8 mouse cellular contexts compared by ENCODE assay signal in the genomic region with DNA sequence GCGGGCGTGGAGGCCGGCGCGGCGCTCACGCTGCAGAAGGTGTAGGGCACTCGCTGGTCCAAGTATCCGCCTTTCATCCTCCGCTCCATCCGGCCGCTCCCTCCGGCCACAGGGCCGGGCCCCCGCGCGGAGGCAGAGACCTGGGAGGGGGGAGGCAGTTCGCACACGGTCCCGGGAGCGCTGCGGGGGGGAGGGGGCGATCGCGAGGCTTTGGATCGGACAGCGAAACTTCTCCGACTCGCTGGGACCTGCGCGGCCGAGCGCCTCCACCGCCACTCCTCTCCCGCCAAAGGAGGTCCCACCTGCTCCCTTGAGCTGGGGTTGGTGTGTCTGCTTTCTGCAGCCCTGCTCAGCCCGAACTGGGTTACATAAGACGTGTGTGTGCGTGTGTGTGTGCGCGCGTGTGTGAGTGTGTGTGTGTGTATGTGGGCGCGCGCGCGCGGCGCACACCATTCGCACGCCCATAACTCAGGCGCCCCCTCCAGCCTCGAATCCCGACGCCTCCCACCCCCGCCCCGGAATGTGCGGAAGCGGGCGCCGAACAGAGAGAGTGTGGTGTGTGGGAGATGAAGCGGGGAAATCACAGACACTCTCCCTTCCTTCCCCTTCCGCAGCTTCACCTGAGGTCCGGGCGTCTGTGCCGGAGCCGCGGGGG. TPM values are rescaled to one million over a fixed set of nuclear protein-coding genes. Genes with fewer than 3 reads are reported as not detected.
DNase-seq lines count a peak whose midpoint lies in the region; ATAC-seq lines count a peak whose summit lies in the region.

No protein-coding gene starts in this region.

- H3K9ac ChIP-seq in limb, embryonic 13.5 days: peak overlapping the region; percentile 73
- peak overlapping the region; percentile 56 for H3K9ac ChIP-seq in neural tube, embryonic 11.5 days (ENCODE audit: low read length)

- H3K4me1 ChIP-seq in hindbrain, embryonic 10.5 days (replicated peaks): peaks cover 36% of the 10 kb centered on the region
- H3K4me1 ChIP-seq in limb, embryonic 13.5 days: peaks cover 23% of the 10 kb centered on the region
- peaks cover 17% of the 10 kb centered on the region for H3K4me1 ChIP-seq in neural tube, embryonic 11.5 days (ENCODE audit: control insufficient read depth, insufficient read depth, low read length)

- no peaks in the 10 kb centered on the region for H3K36me3 ChIP-seq in hindbrain, embryonic 10.5 days
- no peaks in the 10 kb centered on the region for H3K36me3 ChIP-seq in limb, embryonic 13.5 days
- H3K36me3 ChIP-seq in neural tube, embryonic 11.5 days (ENCODE audit: control insufficient read depth, insufficient read depth, low read length): no peaks in the 10 kb centered on the region

- WGBS in hindbrain, embryonic 10.5 days: under 1% methylated on average over 67 of the region's 67 CpGs
- under 1% methylated on average over 51 of the region's 67 CpGs for WGBS in limb, embryonic 13.5 days
- WGBS in neural tube, embryonic 11.5 days: under 1% methylated on average over 60 of the region's 67 CpGs

- no peaks in the 10 kb centered on the region for H3K9me3 ChIP-seq in hindbrain, embryonic 10.5 days
- no peaks in the 10 kb centered on the region for H3K9me3 ChIP-seq in limb, embryonic 13.5 days
- no peaks in the 10 kb centered on the region for H3K9me3 ChIP-seq in neural tube, embryonic 11.5 days (ENCODE audit: control insufficient read depth, low read length)

- peak overlapping the region; percentile 87 for H3K27ac ChIP-seq in hindbrain, embryonic 10.5 days
- peak overlapping the region; percentile 69 for H3K27ac ChIP-seq in limb, embryonic 13.5 days
- H3K27ac ChIP-seq in neural tube, embryonic 11.5 days (ENCODE audit: low read depth, low read length): peak overlapping the region; percentile 24; the same call in 1 of the 2 replicates

- DNase-seq in heart, adult 18-20 months: peak; percentile 16 to 35
- DNase-seq in heart, postnatal 25 days (ENCODE audit: low spot score): no peak
- DNase-seq in NIH3T3 (ENCODE audit: low read depth): peak; percentile 44
- DNase-seq in embryo, embryonic 11 days: peak; percentile 62
- no peak for DNase-seq in hindbrain, embryonic 10.5 days (ENCODE audit: low spot score)
- peak; percentile 40 for DNase-seq in neural tube, embryonic 11.5 days (ENCODE audit: low spot score)
- no peak for DNase-seq in urinary bladder, postnatal 10 days (ENCODE audit: low spot score)

- H3K27me3 ChIP-seq in hindbrain, embryonic 10.5 days (ENCODE audit: insufficient read depth, poor library complexity, severe bottlenecking): peaks cover 100% of the 10 kb centered on the region
- H3K27me3 ChIP-seq in limb, embryonic 13.5 days: peaks cover 57% of the 10 kb centered on the region
- peaks cover 54% of the 10 kb centered on the region for H3K27me3 ChIP-seq in neural tube, embryonic 11.5 days (ENCODE audit: control insufficient read depth, insufficient read depth, low read length)

- peak overlapping the region; percentile 69 for H3K4me3 ChIP-seq in hindbrain, embryonic 10.5 days
- H3K4me3 ChIP-seq in limb, embryonic 13.5 days: peak overlapping the region; percentile 60
- peak overlapping the region; percentile 46 for H3K4me3 ChIP-seq in neural tube, embryonic 11.5 days (ENCODE audit: low read depth, low read length)

- intact Hi-C loops in heart, postnatal 25 days (cut with DNase I): no loop called here

- ATAC-seq in limb, embryonic 13.5 days (ENCODE audit: low FRiP score, low read depth): peak; percentile 57
- ATAC-seq in neural tube, embryonic 11.5 days (ENCODE audit: insufficient read depth, low FRiP score, low TSS enrichment): peak; percentile 55; the same call in 1 of the 2 replicates

- H3K4me2 ChIP-seq in limb, embryonic 13.5 days (replicated peaks): peak overlapping the region; percentile 96
- peak overlapping the region; percentile 92 for H3K4me2 ChIP-seq in neural tube, embryonic 11.5 days (ENCODE audit: low read depth)

RNA-seq across cellular contexts. Expression of gene Etv4, which starts 0.6 kb away (rescaled TPM):
- total RNA-seq in heart, adult 18-20 months (2021): under 1 TPM; 0.21 to 0.32 TPM
- total RNA-seq in heart, postnatal 25 days (2021): under 1 TPM; 0.26 to 0.53 TPM
- 7.6 and 8.8 TPM in 2 replicates for polyA plus RNA-seq in hindbrain, embryonic 10.5 days (2016; fragmentation: Nextera tagmentation; extraction: Ambion mirVana)
- polyA plus RNA-seq in limb, embryonic 13.5 days (2015; fragmentation: Nextera tagmentation; extraction: Ambion mirVana): 15.6 and 17.9 TPM in 2 replicates
- polyA plus RNA-seq in neural tube, embryonic 11.5 days (2014; fragmentation: Nextera tagmentation; extraction: Ambion mirVana): 8.4 and 9.4 TPM in 2 replicates

RNA-seq across cellular contexts. Expression of gene Dhx8, which starts 51.9 kb away (rescaled TPM):
- 10 to 100 TPM; 16.4 to 17.2 TPM for total RNA-seq in heart, adult 18-20 months (2021)
- 10 to 100 TPM; 14.2 to 16.4 TPM for total RNA-seq in heart, postnatal 25 days (2021)
- 37.1 and 42.2 TPM in 2 replicates for polyA plus RNA-seq in hindbrain, embryonic 10.5 days (2016; fragmentation: Nextera tagmentation; extraction: Ambion mirVana)
- 47.4 and 47.9 TPM in 2 replicates for polyA plus RNA-seq in limb, embryonic 13.5 days (2015; fragmentation: Nextera tagmentation; extraction: Ambion mirVana)
- polyA plus RNA-seq in neural tube, embryonic 11.5 days (2014; fragmentation: Nextera tagmentation; extraction: Ambion mirVana): 43.3 and 46.7 TPM in 2 replicates

Comparison
In these comparisons a context has a peak if more than half of its experiments do, and no peak if none do; other contexts are left out.
1. DNase-seq: peak in heart, adult 18-20 months (2 of 2), NIH3T3 (single experiment), embryo, embryonic 11 days (single experiment) and neural tube, embryonic 11.5 days (single experiment); none in heart, postnatal 25 days (single experiment), hindbrain, embryonic 10.5 days (single experiment) and urinary bladder, postnatal 10 days (single experiment).
2. H3K27ac ChIP-seq: peak in every context shown above with its lines; median percentile 87 in hindbrain, embryonic 10.5 days; 69 in limb, embryonic 13.5 days; 24 in neural tube, embryonic 11.5 days.
3. Peak in every context shown above with its lines, with median percentiles within 50 percentile points of each other: H3K4me3 ChIP-seq.